Comparison of ENCODE assay signal across 8 mouse cellular contexts in the genomic region with DNA sequence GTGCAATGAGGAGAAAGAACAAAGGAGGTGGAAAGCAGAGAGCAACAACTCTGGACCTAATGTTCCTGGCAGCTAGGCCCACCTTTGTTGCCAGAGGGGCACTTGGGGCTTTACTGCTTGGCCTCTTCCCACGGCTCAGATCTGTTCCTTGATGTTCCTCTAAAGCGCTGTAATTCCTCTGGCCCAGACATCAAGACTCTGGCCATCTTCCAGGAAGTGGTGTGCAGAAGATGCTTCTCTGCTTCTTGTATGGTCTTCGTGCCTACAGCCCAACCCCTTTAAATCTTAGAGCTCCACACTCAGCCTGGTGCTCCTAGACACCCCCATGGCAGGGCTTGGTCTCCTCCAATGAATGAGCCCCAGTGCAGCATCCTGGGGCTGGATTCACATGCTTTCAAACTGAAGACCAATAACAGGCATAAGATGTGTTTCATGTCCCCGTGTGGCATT.
DNase-seq lines count a peak whose midpoint lies in the region; ATAC-seq and TF ChIP-seq lines count a peak whose summit lies in the region.

No protein-coding gene starts in this region.

- peak; percentile 40 to 45 for DNase-seq in layer of hippocampus, postnatal 10 days (ENCODE audit: low spot score in 2 of 2)
- no peak for DNase-seq in layer of hippocampus, adult 9-10 months (ENCODE audit: low spot score)
- no peak for DNase-seq in Muller cell, postnatal 12 days (ENCODE audit: inconsistent ontology term)
- no peak for DNase-seq in frontal cortex, adult 2 months (ENCODE audit: extremely low spot score in 1 of 2, low spot score in 1 of 2)
- DNase-seq in adrenal gland, adult 18-20 months (ENCODE audit: low spot score in 2 of 2) = no peak

- no peak overlapping the region for H3K4me3 ChIP-seq in bone marrow macrophage, adult 2 months (ENCODE audit: insufficient read depth, low read length)
- no peak overlapping the region for H3K4me3 ChIP-seq in forebrain, embryonic 15.5 days
- no peak overlapping the region for H3K4me3 ChIP-seq in macrophage (ENCODE audit: inconsistent target)

- H3K4me2 ChIP-seq in forebrain, embryonic 15.5 days (replicated peaks) = no peak overlapping the region

- no peaks in the 10 kb centered on the region for H3K79me2 ChIP-seq in macrophage (ENCODE audit: inconsistent target)

- H3K9me3 ChIP-seq in forebrain, embryonic 15.5 days = no peaks in the 10 kb centered on the region

- TF ChIP-seq CTCF in bone marrow macrophage, adult 2 months (IDR thresholded peaks at IDR 0.05; ENCODE audit: low read depth, low read length) = no peak

- no peak; the same call in 1 of the 2 replicates for ATAC-seq in forebrain, embryonic 15.5 days (replicated peaks)

- no peak for TF ChIP-seq POLR2A in bone marrow macrophage, adult 2 months (IDR thresholded peaks at IDR 0.05; ENCODE audit: borderline replicate concordance, low read depth, low read length)

- H3K9ac ChIP-seq in forebrain, embryonic 15.5 days (replicated peaks) = no peak overlapping the region

- no peaks in the 10 kb centered on the region for H3K36me3 ChIP-seq in forebrain, embryonic 15.5 days
- H3K36me3 ChIP-seq in macrophage (ENCODE audit: inconsistent target) = no peaks in the 10 kb centered on the region

- WGBS in forebrain, embryonic 15.5 days = 33% methylated on average over 4 of the region's 4 CpGs
- WGBS in macrophage (ENCODE audit: missing documents) = 43% methylated on average over 4 of the region's 4 CpGs

- 0 out of 2 replicates have a peak overlapping the region, but pooled peaks have one; percentile 1 for H3K27ac ChIP-seq in bone marrow macrophage, adult 2 months (ENCODE audit: insufficient read depth, low read depth, low read length)
- H3K27ac ChIP-seq in forebrain, embryonic 15.5 days (replicated peaks) = 0 out of 2 replicates have a peak overlapping the region, but pooled peaks have one; percentile 5
- peak overlapping the region; percentile 3; the same call in 1 of the 2 replicates for H3K27ac ChIP-seq in macrophage

- no peaks in the 10 kb centered on the region for H3K27me3 ChIP-seq in forebrain, embryonic 15.5 days

- H3K4me1 ChIP-seq in bone marrow macrophage, adult 2 months (ENCODE audit: control insufficient read depth, insufficient read depth, low read length) = peaks cover 33% of the 10 kb centered on the region
- peaks cover 30% of the 10 kb centered on the region for H3K4me1 ChIP-seq in forebrain, embryonic 15.5 days

Comparison
In these comparisons a context has a peak if more than half of its experiments do, and no peak if none do; other contexts are left out.
1. DNase-seq: peak in layer of hippocampus, postnatal 10 days (2 of 2); none in layer of hippocampus, adult 9-10 months (single experiment), Muller cell, postnatal 12 days (single experiment), frontal cortex, adult 2 months (0 of 2) and adrenal gland, adult 18-20 months (0 of 2).
2. Peak in every context shown above with its lines, with median percentiles within 50 percentile points of each other: H3K27ac ChIP-seq.